Mouse (Mus musculus) lung, adult 2 months (tissue): Measurements from ENCODE around the gene Creb1.

ENCODE experiments used
- CTCF ChIP-seq: fragments of 200-500 bp; IDR thresholded peaks from 2 replicates; pipeline ENCODE4 v1.5.1; 2011; ENCODE audit warnings: mild to moderate bottlenecking, low read length, control low read depth; ENCODE audit not compliant: insufficient read depth
- POLR2A ChIP-seq: fragments of 200-500 bp; IDR thresholded peaks from 2 replicates; pipeline ENCODE4 v1.6.1; 2011; ENCODE audit warnings: low read depth, mild to moderate bottlenecking, control low read depth, low read length, borderline replicate concordance; ENCODE audit errors: extremely low read depth

GRCm38 (mm10) chr1:64644513-64644912 lies 112.1 kb downstream of the Creb1 start:
- TF ChIP-seq CTCF, result no peak
- no peak for TF ChIP-seq POLR2A
